In the genomic region with DNA sequence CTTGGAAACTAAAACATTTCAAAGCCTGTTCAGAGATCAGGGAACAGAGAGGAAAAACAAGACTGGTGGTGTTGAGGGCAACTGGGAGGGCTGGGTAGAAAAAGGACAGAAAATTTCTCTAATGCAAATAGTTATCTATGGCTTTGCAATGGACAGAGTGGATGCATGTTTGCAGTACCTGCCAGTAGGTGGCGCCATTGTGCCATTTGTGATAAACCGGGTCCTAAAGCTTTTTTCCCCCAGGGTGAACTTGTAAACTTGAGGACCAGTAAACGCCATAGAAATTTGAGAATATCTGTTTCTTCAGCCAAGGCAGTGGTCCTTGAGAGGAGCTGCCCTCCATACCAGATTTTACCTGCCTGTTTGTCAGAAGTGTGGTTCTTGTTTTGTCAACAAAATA, we compare ENCODE assay signal across 8 mouse cellular contexts. TPM values are rescaled to one million over a fixed set of nuclear protein-coding genes. Genes with fewer than 3 reads are reported as not detected.
DNase-seq lines count a peak whose midpoint lies in the region; ATAC-seq and TF ChIP-seq lines count a peak whose summit lies in the region.

No protein-coding gene starts in this region.

- 0 out of 2 replicates have a peak, but pooled peaks cover 1% of the 10 kb centered on the region for H3K4me1 ChIP-seq in heart, adult 2 months (ENCODE audit: control insufficient read depth, insufficient read depth, low read length)
- no peaks in the 10 kb centered on the region for H3K4me1 ChIP-seq in heart, embryonic 10.5 days
- peaks cover 9% of the 10 kb centered on the region; the same call in 1 of the 2 replicates for H3K4me1 ChIP-seq in E14TG2a.4 (replicated peaks; ENCODE audit: low read depth, low read length)
- H3K4me1 ChIP-seq in forebrain, postnatal 0 days (ENCODE audit: insufficient read depth): no peaks in the 10 kb centered on the region
- no peaks in the 10 kb centered on the region for H3K4me1 ChIP-seq in stomach, postnatal 0 days (replicated peaks; ENCODE audit: control insufficient read depth, insufficient read depth)

- H3K4me2 ChIP-seq in forebrain, postnatal 0 days (ENCODE audit: low read depth): no peak overlapping the region
- no peak overlapping the region for H3K4me2 ChIP-seq in stomach, postnatal 0 days (replicated peaks; ENCODE audit: low read depth)

- no peaks in the 10 kb centered on the region for H3K79me2 ChIP-seq in heart, adult 2 months (replicated peaks; ENCODE audit: control insufficient read depth, insufficient read depth, low read length)

- no peak for TF ChIP-seq POLR2A in heart, adult 2 months (IDR thresholded peaks at IDR 0.05; ENCODE audit: insufficient read depth, low read depth, low read length)

- WGBS in heart, adult 2 months: 2% methylated on average over 3 of the region's 3 CpGs
- WGBS in heart, embryonic 10.5 days: 0% methylated on average over 3 of the region's 3 CpGs
- WGBS in forebrain, postnatal 0 days: 1% methylated on average over 3 of the region's 3 CpGs
- 0% methylated on average over 3 of the region's 3 CpGs for WGBS in stomach, postnatal 0 days

- no peak overlapping the region for H3K9ac ChIP-seq in heart, adult 2 months (ENCODE audit: low read depth, low read length)
- no peak overlapping the region for H3K9ac ChIP-seq in forebrain, postnatal 0 days
- no peak overlapping the region for H3K9ac ChIP-seq in stomach, postnatal 0 days (ENCODE audit: low read length)

- intact Hi-C loops in heart, adult 2 months (cut with DNase I): loop anchor here (2.0 to 5.0 kb wide), 4 partner anchors 70 to 322 kb away; partner anchors contain the start of genes Entpd6 and Gins1

- no peaks in the 10 kb centered on the region for H3K36me3 ChIP-seq in heart, adult 2 months (ENCODE audit: control insufficient read depth, insufficient read depth, low read length)
- no peaks in the 10 kb centered on the region for H3K36me3 ChIP-seq in heart, embryonic 10.5 days
- H3K36me3 ChIP-seq in E14TG2a.4 (ENCODE audit: insufficient read depth, low read length): no peaks in the 10 kb centered on the region
- no peaks in the 10 kb centered on the region for H3K36me3 ChIP-seq in forebrain, postnatal 0 days (ENCODE audit: insufficient read depth)
- no peaks in the 10 kb centered on the region for H3K36me3 ChIP-seq in stomach, postnatal 0 days (ENCODE audit: control insufficient read depth, insufficient read depth, low read length)

- no peak overlapping the region for H3K4me3 ChIP-seq in heart, adult 2 months
- no peak overlapping the region for H3K4me3 ChIP-seq in heart, embryonic 10.5 days
- H3K4me3 ChIP-seq in E14TG2a.4 (replicated peaks; ENCODE audit: low read length): no peak overlapping the region
- H3K4me3 ChIP-seq in forebrain, postnatal 0 days (ENCODE audit: low read depth, low read length): no peak overlapping the region
- no peak overlapping the region for H3K4me3 ChIP-seq in layer of hippocampus, adult 2 months
- no peak overlapping the region for H3K4me3 ChIP-seq in stomach, postnatal 0 days (ENCODE audit: low read depth, low read length)

- H3K27me3 ChIP-seq in heart, adult 2 months (ENCODE audit: control insufficient read depth, insufficient read depth, low read length): no peaks in the 10 kb centered on the region
- 0 out of 2 replicates have a peak, but pooled peaks cover 6% of the 10 kb centered on the region for H3K27me3 ChIP-seq in heart, embryonic 10.5 days (ENCODE audit: insufficient read depth, poor library complexity, severe bottlenecking)
- 0 out of 2 replicates have a peak, but pooled peaks cover 4% of the 10 kb centered on the region for H3K27me3 ChIP-seq in E14TG2a.4 (ENCODE audit: insufficient read depth, low read length)
- no peaks in the 10 kb centered on the region for H3K27me3 ChIP-seq in forebrain, postnatal 0 days (ENCODE audit: insufficient read depth, low read length)
- H3K27me3 ChIP-seq in stomach, postnatal 0 days (ENCODE audit: control insufficient read depth, insufficient read depth, low read length): no peaks in the 10 kb centered on the region

- H3K27ac ChIP-seq in heart, adult 2 months: no peak overlapping the region
- H3K27ac ChIP-seq in heart, embryonic 10.5 days: no peak overlapping the region
- H3K27ac ChIP-seq in forebrain, postnatal 0 days (ENCODE audit: low read depth, low read length): no peak overlapping the region
- no peak overlapping the region for H3K27ac ChIP-seq in layer of hippocampus, adult 2 months
- H3K27ac ChIP-seq in stomach, postnatal 0 days (replicated peaks): no peak overlapping the region

- ATAC-seq in forebrain, postnatal 0 days: 0 out of 2 replicates have a peak, but pooled peaks have one; percentile 28
- peak; percentile 59 for ATAC-seq in megakaryocyte-erythroid progenitor cell, adult 5-6 weeks (replicated peaks; ENCODE audit: low FRiP score, low TSS enrichment, poor library complexity, severe bottlenecking)
- no peak for ATAC-seq in stomach, postnatal 0 days (ENCODE audit: low FRiP score, low TSS enrichment)

- H3K9me3 ChIP-seq in heart, embryonic 10.5 days: no peaks in the 10 kb centered on the region
- H3K9me3 ChIP-seq in E14TG2a.4 (ENCODE audit: low read length): no peaks in the 10 kb centered on the region
- H3K9me3 ChIP-seq in forebrain, postnatal 0 days (ENCODE audit: low read length): no peaks in the 10 kb centered on the region
- H3K9me3 ChIP-seq in stomach, postnatal 0 days (ENCODE audit: control insufficient read depth, low read length): no peaks in the 10 kb centered on the region

- TF ChIP-seq CTCF in heart, adult 2 months (IDR thresholded peaks at IDR 0.05): peak; percentile 97
- TF ChIP-seq CTCF in E14TG2a.4 (conservative IDR thresholded peaks at IDR 0.05; ENCODE audit: low read length): peak; percentile 79
- TF ChIP-seq CTCF in forebrain, postnatal 0 days (IDR thresholded peaks at IDR 0.05; ENCODE audit: low read depth): peak; percentile 88
- peak; percentile 98 for TF ChIP-seq CTCF in layer of hippocampus, adult 2 months (conservative IDR thresholded peaks at IDR 0.05)
- TF ChIP-seq CTCF in stomach, postnatal 0 days (IDR thresholded peaks at IDR 0.05; ENCODE audit: low read depth): peak; percentile 93

- peak; percentile 63 to 76 for DNase-seq in heart, adult 2 months
- DNase-seq in heart, embryonic 10.5 days (ENCODE audit: low spot score): no peak
- DNase-seq in c-Kit-positive CD71-positive TER-119-positive erythroid progenitor cells, embryonic 14.5 days (ENCODE audit: low spot score): peak; percentile 79
- peak; percentile 79 for DNase-seq in forebrain, postnatal 0 days
- DNase-seq in layer of hippocampus, adult 2 months (ENCODE audit: low spot score in 2 of 2): peak; percentile 37 to 83
- DNase-seq in stomach, postnatal 0 days (ENCODE audit: low spot score): peak; percentile 81

- 0 out of 2 replicates have a peak, but pooled peaks have one; percentile 37 for TF ChIP-seq EP300 in heart, adult 2 months (IDR thresholded peaks at IDR 0.05; ENCODE audit: insufficient read depth, low read depth, low read length)
- no peak for TF ChIP-seq EP300 in stomach, postnatal 0 days (optimal IDR thresholded peaks at IDR 0.05)

RNA-seq across cellular contexts. Expression of gene Acss1, which starts 10.1 kb away (rescaled TPM):
- 100 to 1,000 TPM; 256 to 332 TPM for total RNA-seq in heart, adult 2 months (2021)
- 301 and 494 TPM in 2 replicates for polyA plus RNA-seq in heart, adult 2 months (2012; rRNA removed)
- polyA plus RNA-seq in heart, embryonic 10.5 days (2016; fragmentation: Nextera tagmentation; extraction: Ambion mirVana): 17.2 and 19.2 TPM in 2 replicates
- 16.9 and 17.8 TPM in 2 replicates for total RNA-seq in forebrain, postnatal 0 days (2014; rRNA removed)
- polyA plus RNA-seq in forebrain, postnatal 0 days (2015; fragmentation: Nextera tagmentation; extraction: Ambion mirVana): 8.2 and 14.1 TPM in 2 replicates
- total RNA-seq in layer of hippocampus, adult 2 months (2021): 10 to 100 TPM; 26.4 to 26.8 TPM
- total RNA-seq in megakaryocyte-erythroid progenitor cell, adult 5-6 weeks (2014; fragmentation: Nextera tagmentation): 90.4 and 97.4 TPM in 2 replicates
- 66.9 and 69.4 TPM in 2 replicates for total RNA-seq in megakaryocyte-erythroid progenitor cell, adult 5-6 weeks (2017)
- 28.2 and 35.7 TPM in 2 replicates for polyA plus RNA-seq in stomach, postnatal 0 days (2015; fragmentation: Nextera tagmentation; extraction: Ambion mirVana)

RNA-seq across cellular contexts. Expression of gene Vsx1, which starts 10.8 kb away (rescaled TPM):
- under 1 TPM; 0.10 to 0.14 TPM for total RNA-seq in heart, adult 2 months (2021)
- not detected in 2 replicates for polyA plus RNA-seq in heart, adult 2 months (2012; rRNA removed)
- polyA plus RNA-seq in heart, embryonic 10.5 days (2016; fragmentation: Nextera tagmentation; extraction: Ambion mirVana): not detected in 2 replicates
- total RNA-seq in forebrain, postnatal 0 days (2014; rRNA removed): not detected in 2 replicates
- 0.06 and 0.13 TPM in 2 replicates for polyA plus RNA-seq in forebrain, postnatal 0 days (2015; fragmentation: Nextera tagmentation; extraction: Ambion mirVana)
- total RNA-seq in layer of hippocampus, adult 2 months (2021): under 1 TPM in 1 of 2 experiments, not detected in 1; 0.12 TPM
- not detected in 2 replicates for total RNA-seq in megakaryocyte-erythroid progenitor cell, adult 5-6 weeks (2014; fragmentation: Nextera tagmentation)
- not detected in 2 replicates for total RNA-seq in megakaryocyte-erythroid progenitor cell, adult 5-6 weeks (2017)
- not detected in 2 replicates for polyA plus RNA-seq in stomach, postnatal 0 days (2015; fragmentation: Nextera tagmentation; extraction: Ambion mirVana)
